Mouse (Mus musculus) embryonic facial prominence, embryonic 10.5 days (tissue): ENCODE data around the gene Gm21497. TPM values are rescaled to one million over a fixed set of nuclear protein-coding genes. Genes with fewer than 3 reads are reported as not detected.
"Not testable (repeated sequence)": the region's sequence is repeated elsewhere in the genome, so short reads cannot be mapped to it uniquely, and the experiment has no call there.

Source experiments
- DNase-seq: peaks from one replicate; pipeline ENCODE4 v3.0.0-alpha.2; 2017; ENCODE audit warnings: low spot score
- H3K27ac ChIP-seq: fragments of 300-500 bp; sonication (generic); replicated peaks from 2 replicates; pipeline ENCODE4 v1.5.1; 2016; ENCODE audit warnings: mild to moderate bottlenecking
- H3K27me3 ChIP-seq: fragments of 300-500 bp; sonication (generic); replicated peaks from 2 replicates; pipeline ENCODE4 v1.6.1; 2016; ENCODE audit warnings: low read depth, mild to moderate bottlenecking; ENCODE audit not compliant: poor library complexity, severe bottlenecking
- H3K36me3 ChIP-seq: fragments of 300-500 bp; sonication (generic); replicated peaks from 2 replicates; pipeline ENCODE4 v1.6.1; 2016; ENCODE audit warnings: mild to moderate bottlenecking, moderate library complexity
- H3K4me1 ChIP-seq: fragments of 300-500 bp; sonication (generic); 2 replicates; pipeline ENCODE4 v1.6.1; 2016
- H3K4me3 ChIP-seq: fragments of 300-500 bp; sonication (generic); 2 replicates; pipeline ENCODE4 v1.5.1; 2016; ENCODE audit warnings: mild to moderate bottlenecking, moderate library complexity
- H3K9me3 ChIP-seq: fragments of 300-500 bp; sonication (generic); 2 replicates; pipeline ENCODE4 v1.6.1; 2016; ENCODE audit warnings: mild to moderate bottlenecking
- WGBS: fragments of 180-500 bp; shearing (Covaris S2); methylation state at CpG from one replicate; pipeline ENCODE4 v1.1.7; 2016; 5-methylcytosine and 5-hydroxymethylcytosine counted together
- polyA plus RNA-seq: library from polyadenylated mRNA; unstranded; fragments of >200 nt; fragmentation: Nextera tagmentation; extraction: Ambion mirVana; gene quantifications from 2 replicates; pipeline ENCODE4 v1.2.1, GENCODE M21; 2016

Gm21497 gene
- not detected in 2 replicates for polyA plus RNA-seq

GRCm38 (mm10) chrY:61646446-61646845, at the start of gene Gm21497:
Gene Gm21497 (plus strand): TSS chrY:61646746.
- WGBS: no CpG with 5 or more reads among the region's 5 CpGs
- not testable (repeated sequence) for H3K4me1 ChIP-seq, H3K27ac ChIP-seq, H3K9me3 ChIP-seq, H3K4me3 ChIP-seq, H3K36me3 ChIP-seq, DNase-seq, H3K27me3 ChIP-seq
